Mouse (Mus musculus): ENCODE data around the gene Tmtc1. TPM values are rescaled to one million over a fixed set of nuclear protein-coding genes. Genes with fewer than 3 reads are reported as not detected.

Gene Tmtc1
- polyA plus RNA-seq, 1 experiment from 2014 or later, result 0.66 TPM

DNA sequence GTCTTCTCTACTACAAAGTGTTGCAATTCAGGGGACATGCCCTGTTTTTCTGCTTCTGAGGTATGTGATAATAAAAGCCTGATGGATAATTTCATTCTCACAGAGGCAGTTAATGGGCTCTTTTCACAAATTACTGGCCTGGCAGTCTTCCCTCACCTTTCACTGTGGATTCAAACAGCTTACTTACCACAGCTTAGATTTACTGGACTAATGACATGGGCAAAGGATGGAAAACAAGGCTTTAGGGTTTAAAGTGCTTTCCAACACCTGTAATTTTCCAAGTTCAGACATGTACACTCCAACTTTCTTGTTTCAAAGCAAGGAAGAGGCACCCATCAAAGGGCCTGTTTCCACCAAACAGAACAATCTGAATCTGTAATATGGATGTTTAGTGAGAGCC, 129.1 kb downstream of the Tmtc1 start:
- Histone ChIP-seq H3K9ac (ENCODE audit: low read depth, low read length) (no peak overlapping the region), H3K4me3 (ENCODE audit: low read length) (no peak overlapping the region), H3K27ac (ENCODE audit: low read length) (no peak overlapping the region), H3K27me3 (replicated peaks; ENCODE audit: control insufficient read depth, insufficient read depth, low read length) (no peaks in the 10 kb centered on the region), H3K9me3 (ENCODE audit: control insufficient read depth, low read length) (no peaks in the 10 kb centered on the region), H3K36me3 (ENCODE audit: control insufficient read depth, insufficient read depth, low read length) (no peaks in the 10 kb centered on the region), H3K4me1 (ENCODE audit: control insufficient read depth, insufficient read depth, low read length) (no peaks in the 10 kb centered on the region), H3K4me2 (ENCODE audit: low read depth, low read length) (no peak overlapping the region)
- ATAC-seq, result no peak

DNA sequence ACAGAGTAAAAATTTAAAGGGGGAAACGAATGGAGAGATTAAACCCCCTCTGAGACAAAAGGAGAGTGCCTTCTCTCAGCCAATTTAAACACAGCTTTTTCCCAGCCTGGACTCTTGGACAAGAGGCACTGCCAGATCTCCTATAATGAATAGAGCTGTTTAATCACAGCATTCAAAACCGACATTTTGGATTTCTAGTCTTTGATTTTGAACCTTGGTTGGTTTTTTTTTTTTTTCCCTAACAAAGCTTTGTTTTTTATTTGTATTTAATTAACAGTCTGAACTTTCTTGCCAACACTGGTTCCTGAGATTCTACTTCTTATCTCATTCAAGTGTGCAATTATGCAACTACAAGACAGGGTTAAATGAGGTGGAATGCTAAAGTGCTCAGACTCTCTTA, 133.2 kb downstream of the Tmtc1 start:
- Histone ChIP-seq H3K27me3 (replicated peaks; ENCODE audit: control insufficient read depth, insufficient read depth, low read length) (no peaks in the 10 kb centered on the region), H3K9ac (ENCODE audit: low read depth, low read length) (no peak overlapping the region), H3K9me3 (ENCODE audit: control insufficient read depth, low read length) (no peaks in the 10 kb centered on the region), H3K27ac (ENCODE audit: low read length) (no peak overlapping the region), H3K4me2 (ENCODE audit: low read depth, low read length) (no peak overlapping the region), H3K4me1 (ENCODE audit: control insufficient read depth, insufficient read depth, low read length) (no peaks in the 10 kb centered on the region), H3K36me3 (ENCODE audit: control insufficient read depth, insufficient read depth, low read length) (no peaks in the 10 kb centered on the region), H3K4me3 (ENCODE audit: low read length) (no peak overlapping the region)
- no peak for ATAC-seq
- 49% methylated on average over 2 of the region's 2 CpGs for WGBS

DNA sequence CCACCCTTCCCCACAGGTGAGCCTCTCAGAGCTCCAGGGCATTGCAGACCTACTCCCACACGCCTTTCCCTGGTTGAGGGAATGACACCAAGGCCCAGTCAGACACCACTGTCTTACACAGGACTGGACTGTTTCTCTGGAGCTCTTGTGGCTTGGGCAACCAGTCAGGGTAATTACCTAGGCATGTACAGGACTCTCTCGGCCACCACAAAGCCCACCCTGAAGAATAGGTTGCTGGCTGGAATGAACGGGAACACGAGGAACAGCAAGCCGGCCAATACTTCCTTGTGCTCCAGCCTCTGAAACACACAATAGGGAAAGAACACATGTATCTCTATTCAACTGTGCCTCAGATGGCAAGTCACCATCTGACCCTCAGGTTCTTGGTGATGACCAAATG, 138.4 kb downstream of the Tmtc1 start:
- H3K4me2 ChIP-seq (ENCODE audit: low read depth, low read length), result no peak overlapping the region
- ATAC-seq, result no peak
- H3K4me3 ChIP-seq (ENCODE audit: low read length), result no peak overlapping the region

DNA sequence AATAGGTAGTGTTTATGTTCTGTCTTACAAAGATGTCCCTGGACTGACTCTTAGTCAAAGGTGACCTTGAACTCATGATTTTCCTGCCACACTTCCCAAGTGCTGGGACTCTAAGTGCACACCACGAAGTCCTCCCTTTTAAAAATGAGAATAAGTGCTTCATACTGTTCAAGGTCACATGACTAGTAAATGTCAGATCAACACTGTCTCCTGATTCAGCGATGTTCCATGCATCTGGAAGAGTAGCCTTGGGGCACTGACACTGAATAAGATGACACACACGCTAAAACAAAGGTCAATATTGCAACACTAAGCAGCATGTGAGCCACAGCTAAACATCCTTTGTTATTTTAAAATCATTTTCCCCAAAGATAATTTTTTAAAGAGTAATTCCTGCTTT, 139.0 kb downstream of the Tmtc1 start:
- H3K9ac ChIP-seq (ENCODE audit: low read depth, low read length), result no peak overlapping the region
- no peak overlapping the region for H3K4me2 ChIP-seq (ENCODE audit: low read depth, low read length)
- 77% methylated on average over 3 of the region's 3 CpGs for WGBS
- H3K4me1 ChIP-seq (ENCODE audit: control insufficient read depth, insufficient read depth, low read length), result no peaks in the 10 kb centered on the region
- no peaks in the 10 kb centered on the region for H3K9me3 ChIP-seq (ENCODE audit: control insufficient read depth, low read length)
- H3K27ac ChIP-seq (ENCODE audit: low read length), result no peak overlapping the region
- no peaks in the 10 kb centered on the region for H3K27me3 ChIP-seq (replicated peaks; ENCODE audit: control insufficient read depth, insufficient read depth, low read length)
- H3K4me3 ChIP-seq (ENCODE audit: low read length), result no peak overlapping the region
- H3K36me3 ChIP-seq (ENCODE audit: control insufficient read depth, insufficient read depth, low read length), result no peaks in the 10 kb centered on the region
- no peak for ATAC-seq

More for the DNA sequence above, 138.4 kb downstream of the Tmtc1 start:
- H3K27me3 ChIP-seq (replicated peaks; ENCODE audit: control insufficient read depth, insufficient read depth, low read length), result no peaks in the 10 kb centered on the region
- H3K4me1 ChIP-seq (ENCODE audit: control insufficient read depth, insufficient read depth, low read length), result no peaks in the 10 kb centered on the region
- no peaks in the 10 kb centered on the region for H3K36me3 ChIP-seq (ENCODE audit: control insufficient read depth, insufficient read depth, low read length)
- H3K27ac ChIP-seq (ENCODE audit: low read length), result no peak overlapping the region
- no peak overlapping the region for H3K9ac ChIP-seq (ENCODE audit: low read depth, low read length)
- H3K9me3 ChIP-seq (ENCODE audit: control insufficient read depth, low read length), result no peaks in the 10 kb centered on the region
- 90% methylated on average over 5 of the region's 5 CpGs for WGBS

DNA sequence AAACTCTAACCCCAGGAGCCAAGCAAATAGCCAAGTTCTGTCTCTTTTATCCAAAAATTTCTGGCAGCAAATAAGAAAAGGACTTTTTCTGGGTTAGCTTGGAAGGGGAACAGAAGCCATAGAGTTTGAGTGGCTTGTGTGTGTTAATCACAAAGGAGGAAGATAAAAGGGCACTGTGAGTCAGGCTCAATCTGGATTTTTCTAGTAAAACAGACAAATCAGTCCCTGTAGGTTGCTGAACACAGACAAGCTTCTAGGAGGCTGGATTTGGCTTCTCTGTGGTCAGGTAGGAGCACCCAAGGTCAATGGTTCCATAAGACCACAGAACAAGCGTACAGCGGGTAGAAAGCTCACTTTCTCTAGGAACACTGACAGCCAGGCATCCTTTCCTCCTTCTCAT, 141.9 kb downstream of the Tmtc1 start:
- no peaks in the 10 kb centered on the region for H3K36me3 ChIP-seq (ENCODE audit: control insufficient read depth, insufficient read depth, low read length)
- H3K4me2 ChIP-seq (ENCODE audit: low read depth, low read length), result no peak overlapping the region
- no peak overlapping the region for H3K27ac ChIP-seq (ENCODE audit: low read length)
- 76% methylated on average over 2 of the region's 2 CpGs for WGBS
- no peak for ATAC-seq
- H3K9me3 ChIP-seq (ENCODE audit: control insufficient read depth, low read length), result no peaks in the 10 kb centered on the region
- H3K9ac ChIP-seq (ENCODE audit: low read depth, low read length), result no peak overlapping the region
- no peaks in the 10 kb centered on the region for H3K27me3 ChIP-seq (replicated peaks; ENCODE audit: control insufficient read depth, insufficient read depth, low read length)
- no peaks in the 10 kb centered on the region for H3K4me1 ChIP-seq (ENCODE audit: control insufficient read depth, insufficient read depth, low read length)
- no peak overlapping the region for H3K4me3 ChIP-seq (ENCODE audit: low read length)

DNA sequence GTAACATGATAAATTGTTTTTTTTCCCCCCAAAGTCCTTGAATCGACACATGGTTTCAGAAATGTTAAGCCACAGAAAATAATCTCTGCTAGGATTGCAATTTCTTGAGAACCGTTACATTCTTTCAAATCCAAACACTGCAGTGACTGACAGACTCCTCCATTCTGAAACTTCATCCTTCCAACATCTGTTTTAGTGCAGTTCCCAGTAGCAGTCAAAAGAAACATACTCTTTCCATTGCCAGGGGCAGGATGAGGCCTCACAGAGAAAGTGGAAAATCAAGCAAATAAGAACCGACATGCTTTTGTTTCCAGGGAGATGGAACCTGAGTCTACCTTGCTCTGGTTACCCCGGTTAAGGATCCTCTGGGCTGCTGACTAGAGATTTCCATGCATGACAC, 147.1 kb downstream of the Tmtc1 start:
- H3K27me3 ChIP-seq (replicated peaks; ENCODE audit: control insufficient read depth, insufficient read depth, low read length), result no peaks in the 10 kb centered on the region
- H3K9me3 ChIP-seq (ENCODE audit: control insufficient read depth, low read length), result no peaks in the 10 kb centered on the region
- no peak for ATAC-seq
- no peak overlapping the region for H3K4me3 ChIP-seq (ENCODE audit: low read length)
- H3K4me1 ChIP-seq (ENCODE audit: control insufficient read depth, insufficient read depth, low read length), result no peaks in the 10 kb centered on the region
- H3K36me3 ChIP-seq (ENCODE audit: control insufficient read depth, insufficient read depth, low read length), result no peaks in the 10 kb centered on the region
- H3K27ac ChIP-seq (ENCODE audit: low read length), result no peak overlapping the region
- WGBS, result 41% methylated on average over 4 of the region's 4 CpGs
- H3K9ac ChIP-seq (ENCODE audit: low read depth, low read length), result no peak overlapping the region
- H3K4me2 ChIP-seq (ENCODE audit: low read depth, low read length), result no peak overlapping the region

DNA sequence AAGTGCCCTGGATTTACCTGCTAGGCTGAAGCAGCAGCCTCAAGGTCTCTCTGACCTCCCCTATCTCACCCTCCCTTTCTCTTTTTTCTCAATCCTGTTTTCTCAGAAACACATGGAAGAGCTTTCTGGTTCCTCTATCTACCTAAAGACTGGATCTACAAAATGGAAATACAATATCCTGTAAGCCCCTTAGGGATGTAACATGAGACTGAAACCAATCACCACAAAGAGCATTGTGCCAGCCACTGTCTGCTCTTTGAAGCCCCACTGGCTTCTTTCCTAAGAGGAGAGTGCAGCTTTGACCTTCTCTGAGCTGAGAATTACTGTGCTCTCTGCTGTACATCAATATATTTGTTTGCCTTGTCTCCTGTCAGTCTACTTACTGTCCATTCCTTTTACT, 147.8 kb downstream of the Tmtc1 start:
- H3K27ac ChIP-seq (ENCODE audit: low read length), result no peak overlapping the region
- H3K9me3 ChIP-seq (ENCODE audit: control insufficient read depth, low read length), result no peaks in the 10 kb centered on the region
- no peaks in the 10 kb centered on the region for H3K36me3 ChIP-seq (ENCODE audit: control insufficient read depth, insufficient read depth, low read length)
- no peaks in the 10 kb centered on the region for H3K27me3 ChIP-seq (replicated peaks; ENCODE audit: control insufficient read depth, insufficient read depth, low read length)
- H3K4me3 ChIP-seq (ENCODE audit: low read length), result no peak overlapping the region
- H3K4me1 ChIP-seq (ENCODE audit: control insufficient read depth, insufficient read depth, low read length), result no peaks in the 10 kb centered on the region
- no peak overlapping the region for H3K4me2 ChIP-seq (ENCODE audit: low read depth, low read length)
- no peak overlapping the region for H3K9ac ChIP-seq (ENCODE audit: low read depth, low read length)
- no peak for ATAC-seq

DNA sequence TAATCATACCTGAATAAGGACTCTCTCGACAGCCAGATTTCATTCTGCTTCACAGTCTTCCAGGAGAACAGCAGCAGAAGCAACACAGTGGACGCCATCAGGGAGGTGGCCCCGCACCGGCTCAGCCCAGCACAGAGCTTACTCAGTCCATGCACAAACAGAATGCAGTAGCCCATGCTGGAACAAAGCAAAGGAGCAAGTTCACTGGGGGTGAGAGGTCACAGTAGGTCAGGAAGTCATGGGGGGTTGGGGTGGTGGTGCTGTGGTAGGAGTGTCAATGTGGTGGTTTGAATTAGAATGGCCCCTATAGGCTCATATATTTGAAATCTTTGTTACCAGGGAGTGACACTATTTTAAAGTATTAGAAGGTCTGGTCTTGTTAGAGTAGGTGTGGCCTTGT, 149.7 kb downstream of the Tmtc1 start:
- 67% methylated on average over 4 of the region's 4 CpGs for WGBS
- no peak overlapping the region for H3K4me3 ChIP-seq (ENCODE audit: low read length)
- H3K9ac ChIP-seq (ENCODE audit: low read depth, low read length), result no peak overlapping the region
- no peak overlapping the region for H3K27ac ChIP-seq (ENCODE audit: low read length)
- no peaks in the 10 kb centered on the region for H3K9me3 ChIP-seq (ENCODE audit: control insufficient read depth, low read length)
- no peak for ATAC-seq
- H3K27me3 ChIP-seq (replicated peaks; ENCODE audit: control insufficient read depth, insufficient read depth, low read length), result no peaks in the 10 kb centered on the region
- H3K4me2 ChIP-seq (ENCODE audit: low read depth, low read length), result no peak overlapping the region
- H3K4me1 ChIP-seq (ENCODE audit: control insufficient read depth, insufficient read depth, low read length), result no peaks in the 10 kb centered on the region
- no peaks in the 10 kb centered on the region for H3K36me3 ChIP-seq (ENCODE audit: control insufficient read depth, insufficient read depth, low read length)

DNA sequence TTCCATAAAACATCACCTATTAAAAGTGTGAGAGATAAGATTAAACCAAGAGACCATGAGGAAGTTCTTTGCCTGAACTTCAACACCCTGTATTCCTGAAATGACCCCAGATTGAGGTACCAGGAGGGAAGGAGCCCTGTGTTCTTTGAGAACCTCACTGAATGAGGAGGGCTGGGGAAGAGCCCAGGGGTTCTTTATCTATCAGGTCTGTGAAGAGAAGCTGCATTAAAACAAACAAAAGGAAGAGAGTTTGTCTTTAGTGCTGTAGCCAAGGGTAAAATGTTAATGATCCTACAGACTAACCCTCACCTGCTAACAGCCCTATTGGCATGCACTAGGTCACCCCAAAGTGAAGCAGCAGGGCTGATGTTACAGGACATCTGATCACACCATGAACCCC, 153.3 kb downstream of the Tmtc1 start:
- ATAC-seq, result peak; percentile 56
- H3K27ac ChIP-seq (ENCODE audit: low read length), result no peak overlapping the region
- H3K4me2 ChIP-seq (ENCODE audit: low read depth, low read length), result no peak overlapping the region
- no peaks in the 10 kb centered on the region for H3K4me1 ChIP-seq (ENCODE audit: control insufficient read depth, insufficient read depth, low read length)
- H3K4me3 ChIP-seq (ENCODE audit: low read length), result no peak overlapping the region
- no peak overlapping the region for H3K9ac ChIP-seq (ENCODE audit: low read depth, low read length)
- H3K36me3 ChIP-seq (ENCODE audit: control insufficient read depth, insufficient read depth, low read length), result no peaks in the 10 kb centered on the region
- no peaks in the 10 kb centered on the region for H3K9me3 ChIP-seq (ENCODE audit: control insufficient read depth, low read length)
- no peaks in the 10 kb centered on the region for H3K27me3 ChIP-seq (replicated peaks; ENCODE audit: control insufficient read depth, insufficient read depth, low read length)

DNA sequence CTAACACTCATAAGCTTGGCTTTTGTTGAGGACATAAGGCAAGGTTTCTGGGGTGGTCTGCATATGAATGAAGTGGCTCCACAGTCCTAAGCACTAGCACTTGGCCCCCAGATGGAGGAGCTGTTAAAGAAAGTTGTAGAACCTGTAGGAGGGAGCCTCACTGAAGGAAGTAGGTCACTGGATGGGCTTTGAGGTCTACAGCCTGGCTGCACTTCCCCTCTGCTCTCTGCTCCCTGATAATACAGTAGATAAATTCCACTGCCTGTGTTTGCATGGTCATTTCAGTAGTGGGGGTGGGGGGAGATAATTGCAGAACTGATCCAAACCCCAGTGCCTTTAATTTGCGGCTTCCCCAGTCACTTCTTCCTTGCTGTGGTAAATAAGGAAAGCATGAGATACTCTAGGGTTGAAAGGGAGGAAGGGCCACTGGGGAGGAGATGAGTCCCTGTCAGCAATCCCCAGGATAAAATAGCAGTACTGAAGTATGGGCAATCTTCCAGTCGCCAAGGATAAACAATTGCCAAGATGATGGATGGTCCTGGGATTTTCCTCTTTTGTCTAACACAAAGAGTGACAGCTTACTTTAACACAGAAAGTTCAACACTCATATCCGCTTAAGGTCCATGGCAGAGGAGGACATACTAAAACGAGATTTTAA, 160.8 kb downstream of the Tmtc1 start:
- Histone ChIP-seq H3K9me3 (ENCODE audit: control insufficient read depth, low read length) (no peaks in the 10 kb centered on the region), H3K4me1 (ENCODE audit: control insufficient read depth, insufficient read depth, low read length) (peaks cover 6% of the 10 kb centered on the region), H3K27ac (ENCODE audit: low read length) (0 out of 2 replicates have a peak overlapping the region, but pooled peaks have one; percentile 27), H3K4me3 (ENCODE audit: low read length) (no peak overlapping the region), H3K4me2 (ENCODE audit: low read depth, low read length) (no peak overlapping the region), H3K27me3 (replicated peaks; ENCODE audit: control insufficient read depth, insufficient read depth, low read length) (no peaks in the 10 kb centered on the region), H3K36me3 (ENCODE audit: control insufficient read depth, insufficient read depth, low read length) (no peaks in the 10 kb centered on the region), H3K9ac (ENCODE audit: low read depth, low read length) (no peak overlapping the region)
- ATAC-seq, result peak; percentile 51
- WGBS, result 38% methylated on average over 4 of the region's 4 CpGs

Measured in intestine, embryonic 16.5 days (tissue).